ENCODE assay signal across 9 mouse cellular contexts in genomic region chr1:132200562-132201510, GRCm38 (mm10). TPM values are rescaled to one million over a fixed set of nuclear protein-coding genes. Genes with fewer than 3 reads are reported as not detected.
A peak's percentile ranks its signal among the peaks of the same experiment; 100 is the strongest.
DNase-seq lines count a peak whose midpoint lies in the region; ATAC-seq and TF ChIP-seq lines count a peak whose summit lies in the region.
"Had no signal": no experiment of that assay in that cellular context is flagged by ENCODE, and none has a peak within 500 bp of the region (broad histone marks: within the 10 kb centered on the region; RNA-seq: fewer than 3 reads in every experiment).

No protein-coding gene starts in this region.

- DNase-seq in layer of hippocampus, adult 2 months (ENCODE audit: low spot score in 2 of 2), result peak in 1 of 2 experiments; percentile 64
- DNase-seq in layer of hippocampus, adult 18-20 months (ENCODE audit: low spot score in 2 of 2), result no peak
- peak; percentile 95 to 97 for DNase-seq in cerebellum, postnatal 10 days
- peak; percentile 86 to 87 for DNase-seq in frontal cortex, adult 2 months (ENCODE audit: extremely low spot score in 1 of 2, low spot score in 1 of 2)
- peak; percentile 63 for DNase-seq in limb, embryonic 14.5 days (ENCODE audit: low spot score)
- DNase-seq in right cerebral cortex, postnatal 25 days, result peak; percentile 80
- DNase-seq in MN1 (ENCODE audit: low spot score), result no peak
- no peak for DNase-seq in lung, postnatal 25 days (ENCODE audit: low spot score)

- H3K27me3 ChIP-seq in limb, embryonic 14.5 days (ENCODE audit: control insufficient read depth, insufficient read depth, low read length), result no peaks in the 10 kb centered on the region

- 11% methylated on average over 11 of the region's 11 CpGs for WGBS in limb, embryonic 14.5 days

- peak overlapping the region; percentile 56 for H3K9ac ChIP-seq in limb, embryonic 14.5 days (ENCODE audit: low read depth, low read length, severe bottlenecking)

- no peaks in the 10 kb centered on the region for H3K9me3 ChIP-seq in limb, embryonic 14.5 days (ENCODE audit: control insufficient read depth, low read length)

- H3K4me3 ChIP-seq in layer of hippocampus, adult 2 months, result peak overlapping the region; percentile 33; the same call in 1 of the 2 replicates
- peak overlapping the region; percentile 36 for H3K4me3 ChIP-seq in limb, embryonic 14.5 days (replicated peaks; ENCODE audit: low read length)

- TF ChIP-seq CTCF in layer of hippocampus, adult 2 months (conservative IDR thresholded peaks at IDR 0.05), result peak; percentile 48

- peaks cover 24% of the 10 kb centered on the region for H3K4me1 ChIP-seq in limb, embryonic 14.5 days (ENCODE audit: control insufficient read depth, insufficient read depth, low read length)

- peak overlapping the region; percentile 58; the same call in 1 of the 2 replicates for H3K27ac ChIP-seq in layer of hippocampus, adult 2 months
- H3K27ac ChIP-seq in limb, embryonic 14.5 days (replicated peaks; ENCODE audit: low read depth, low read length), result no peak overlapping the region

- ATAC-seq in limb, embryonic 14.5 days (ENCODE audit: low FRiP score, low read depth), result peak; percentile 90

- peak overlapping the region; percentile 45 for H3K4me2 ChIP-seq in limb, embryonic 14.5 days (replicated peaks; ENCODE audit: low read depth, low read length, severe bottlenecking)

- no peaks in the 10 kb centered on the region for H3K36me3 ChIP-seq in limb, embryonic 14.5 days (ENCODE audit: control insufficient read depth, insufficient read depth, low read length)

- no peak for TF ChIP-seq POLR2A in limb, embryonic 14.5 days (IDR thresholded peaks at IDR 0.05; ENCODE audit: borderline replicate concordance, extremely low read depth, insufficient read depth, insufficient read length)

RNA-seq across cellular contexts. Expression of gene AC124108.1, which starts 9.6 kb away (rescaled TPM):
- under 1 TPM; 0.47 to 0.61 TPM for total RNA-seq in layer of hippocampus, adult 2 months (2021)
- under 1 TPM; 0.45 to 0.48 TPM for total RNA-seq in layer of hippocampus, adult 18-20 months (2021)
- polyA plus RNA-seq in frontal cortex, adult 2 months (2012; rRNA removed), result 6.4 and 6.8 TPM in 2 replicates
- 0.80 and 0.81 TPM in 2 replicates for polyA plus RNA-seq in limb, embryonic 14.5 days (2012; rRNA removed)
- 0.14 and 0.17 TPM in 2 replicates for polyA plus RNA-seq in limb, embryonic 14.5 days (2014; fragmentation: Nextera tagmentation; extraction: Ambion mirVana)

RNA-seq across cellular contexts. Expression of gene Lemd1, which starts 9.6 kb away (rescaled TPM):
- under 1 TPM; 0.64 to 0.88 TPM for total RNA-seq in layer of hippocampus, adult 2 months (2021)
- total RNA-seq in layer of hippocampus, adult 18-20 months (2021), result under 1 TPM in 1 of 2 experiments, not detected in 1; 0.32 TPM
- 9.6 and 10.7 TPM in 2 replicates for polyA plus RNA-seq in frontal cortex, adult 2 months (2012; rRNA removed)
- 0.94 and 1.3 TPM in 2 replicates for polyA plus RNA-seq in limb, embryonic 14.5 days (2012; rRNA removed)
- 0.72 and 0.91 TPM in 2 replicates for polyA plus RNA-seq in limb, embryonic 14.5 days (2014; fragmentation: Nextera tagmentation; extraction: Ambion mirVana)

RNA-seq across cellular contexts. Expression of gene Gm10188, which starts 28.7 kb away (rescaled TPM):
- not detected for total RNA-seq in layer of hippocampus, adult 2 months (2021)
- total RNA-seq in layer of hippocampus, adult 18-20 months (2021), result not detected
- not detected in 2 replicates for polyA plus RNA-seq in frontal cortex, adult 2 months (2012; rRNA removed)
- not detected in 2 replicates for polyA plus RNA-seq in limb, embryonic 14.5 days (2012; rRNA removed)
- not detected in 2 replicates for polyA plus RNA-seq in limb, embryonic 14.5 days (2014; fragmentation: Nextera tagmentation; extraction: Ambion mirVana)
- total RNA-seq: left cerebral cortex, adult 8-10 months had no signal

Comparison
In these comparisons a context has a peak if more than half of its experiments do, and no peak if none do; other contexts are left out.
1. DNase-seq: peak in cerebellum, postnatal 10 days (2 of 2), frontal cortex, adult 2 months (2 of 2), limb, embryonic 14.5 days (single experiment) and right cerebral cortex, postnatal 25 days (single experiment); none in layer of hippocampus, adult 18-20 months (0 of 2), MN1 (single experiment) and lung, postnatal 25 days (single experiment).